Mouse (Mus musculus): ENCODE results near the gene Nox1.

DNA sequence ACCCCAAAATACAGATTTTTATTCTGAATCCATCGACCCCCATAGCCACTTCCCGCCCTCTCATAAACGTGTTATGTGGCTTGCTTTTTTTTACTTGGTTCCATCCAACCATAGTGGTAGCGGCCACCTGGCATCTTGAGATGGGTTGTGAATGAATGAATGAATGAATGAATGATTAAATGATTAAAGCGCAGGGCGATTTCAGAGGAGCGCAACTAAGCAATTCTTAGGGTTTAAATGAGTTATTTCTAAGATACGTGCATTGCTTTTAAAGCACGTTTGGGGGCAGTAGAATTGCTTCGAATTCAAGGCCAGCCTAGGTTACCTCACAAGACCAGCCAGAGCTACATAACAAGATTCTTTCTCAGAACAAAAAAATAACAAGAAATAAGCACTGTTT is 162.0 kb downstream of the Nox1 start:
- no peak for TF ChIP-seq CTCF (IDR thresholded peaks at IDR 0.05; ENCODE audit: extremely low read depth, insufficient read depth, insufficient read length, insufficient replicate concordance)
- no peak for TF ChIP-seq POLR2A (IDR thresholded peaks at IDR 0.05; ENCODE audit: low read depth, low read length)

All from spleen, adult 2 months (tissue).